Mouse (Mus musculus) left cerebral cortex, adult 2 months (tissue): ENCODE measurements around the gene Plscr3. TPM values are rescaled to one million over a fixed set of nuclear protein-coding genes. Genes with fewer than 3 reads are reported as not detected.

ENCODE experiments used
- DNase-seq, 2 experiments: peaks; one replicate each; pipeline ENCODE4 v3.0.0; 2021 to 2022; ENCODE audit warnings: low spot score in 2 of 2, mixed read lengths in 1 of 2; ENCODE audit errors: extremely low spot score in 1 of 2
- H3K27ac ChIP-seq: fragments of 200-600 bp; 2 replicates; pipeline ENCODE4 v1.8.1; 2022
- H3K4me3 ChIP-seq: fragments of 200-600 bp; 2 replicates; pipeline ENCODE4 v1.8.1; 2022
- CTCF ChIP-seq: fragments of 200-600 bp; IDR thresholded peaks from 2 replicates; pipeline ENCODE4 v1.8.1; 2022; ENCODE audit warnings: antibody characterized with exemption, mild to moderate bottlenecking, moderate library complexity
- intact Hi-C: fragments of 180-260 bp; cut with DNase I; formaldehyde crosslinking; loops from one replicate; pipeline ENCODE4 v1.15.1; 2025
- total RNA-seq, 2 experiments: library from RNA; stranded (reverse); gene quantifications; 2 replicates each; pipeline ENCODE4 v1.2.3; 2021

Gene Plscr3
- total RNA-seq, 2 experiments from 2014 or later: 19.5 to 22.5 TPM

- H3K4me3 ChIP-seq: no peak overlapping the region
- intact Hi-C loops: no loop called here
- no peak overlapping the region for H3K27ac ChIP-seq
- no peak for DNase-seq
- no peak for TF ChIP-seq CTCF
Measured at GRCm38 (mm10) chr11:69872451-69872850, 26.3 kb downstream of the Plscr3 start.

- no peak overlapping the region for H3K4me3 ChIP-seq
- intact Hi-C loops: loop anchor here (2.0 to 5.0 kb wide), 4 partner anchors 39 to 193 kb away; partner anchors contain the start of genes Fgf11, Nlgn2, Polr2a and Senp3
- DNase-seq: no peak
- peak overlapping the region; percentile 24; the same call in 1 of the 2 replicates for H3K27ac ChIP-seq
- TF ChIP-seq CTCF: no peak
Measured at GRCm38 (mm10) chr11:69876186-69876585, 30.0 kb downstream of the Plscr3 start.

- intact Hi-C loops: loop anchor here (2.0 to 5.0 kb wide), 4 partner anchors 40 to 194 kb away; partner anchors contain the start of genes Fgf11, Nlgn2, Polr2a and Senp3
- peak; percentile 82 for TF ChIP-seq CTCF
- Histone ChIP-seq H3K4me3 (no peak overlapping the region), H3K27ac (no peak overlapping the region; the same call in 1 of the 2 replicates)
- DNase-seq: peak; percentile 69 to 77
Measured at GRCm38 (mm10) chr11:69876867-69877266, 30.7 kb downstream of the Plscr3 start.

- intact Hi-C loops: loop anchor here (2.0 to 5.0 kb wide), 4 partner anchors 41 to 195 kb away; partner anchors contain the start of genes Fgf11, Nlgn2, Polr2a and Senp3
- TF ChIP-seq CTCF: no peak
- H3K4me3 ChIP-seq: no peak within 1 kb of the TSS
- no peak within 1 kb of the TSS for H3K27ac ChIP-seq
- DNase-seq: no peak
Measured at GRCm38 (mm10) chr11:69877878-69878277, 31.7 kb downstream of the Plscr3 start, which contains the start of gene Tmem95. Tmem95 (minus strand) TSS chr11:69878018.

- no peak for TF ChIP-seq CTCF
- Histone ChIP-seq H3K4me3 (no peak overlapping the region), H3K27ac (no peak overlapping the region)
- intact Hi-C loops: loop anchor here (5.0 kb wide), 2 partner anchors 76 to 121 kb away; partner anchors contain the start of genes Fgf11 and Polr2a
- DNase-seq: no peak
Measured at GRCm38 (mm10) chr11:69878399-69878798, 32.2 kb downstream of the Plscr3 start.

- H3K27ac ChIP-seq: no peak overlapping the region
- no peak overlapping the region for H3K4me3 ChIP-seq
- intact Hi-C loops: loop anchor here (5.0 kb wide), 2 partner anchors 77 to 122 kb away; partner anchors contain the start of genes Fgf11 and Polr2a
- no peak for TF ChIP-seq CTCF
- no peak for DNase-seq
Measured at GRCm38 (mm10) chr11:69878952-69879351, 32.8 kb downstream of the Plscr3 start.

- Histone ChIP-seq H3K27ac (no peak overlapping the region), H3K4me3 (peak overlapping the region; percentile 53)
- TF ChIP-seq CTCF: no peak
- no peak for DNase-seq
- intact Hi-C loops: loop anchor here (2.0 to 5.0 kb wide), 3 partner anchors 21 to 122 kb away; partner anchors contain the start of genes 2810408A11Rik, Fgf11, Neurl4 and Polr2a
Measured at GRCm38 (mm10) chr11:69879711-69880110, 33.5 kb downstream of the Plscr3 start.

GRCm38 (mm10) chr11:69880506-69880852 is 34.3 kb downstream of the Plscr3 start:
- peak overlapping the region; percentile 78 for H3K27ac ChIP-seq
- H3K4me3 ChIP-seq: peak overlapping the region; percentile 53
- peak; percentile 72 for TF ChIP-seq CTCF
- DNase-seq: peak in 1 of 2 experiments; percentile 28
- intact Hi-C loops: loop anchor here (2.0 kb wide), 1 partner anchor 20 kb away; the partner anchor contains the start of genes 2810408A11Rik and Neurl4

- DNase-seq: peak; percentile 72 to 73
- Histone ChIP-seq H3K27ac (peak within 1 kb of the TSS; percentile 78), H3K4me3 (peak within 1 kb of the TSS; percentile 53)
- peak; percentile 33 for TF ChIP-seq CTCF
- intact Hi-C loops: loop anchor here (2.0 kb wide), 1 partner anchor 20 kb away; the partner anchor contains the start of genes 2810408A11Rik and Neurl4
Measured at GRCm38 (mm10) chr11:69880853-69881603, 34.9 kb downstream of the Plscr3 start, which contains the start of gene Kctd11. Kctd11 (minus strand) TSS chr11:69881406.

GRCm38 (mm10) chr11:69881787-69882670 is 35.9 kb downstream of the Plscr3 start:
- Histone ChIP-seq H3K27ac (peak overlapping the region; percentile 78), H3K4me3 (peak overlapping the region; percentile 53)
- intact Hi-C loops: loop anchor here (2.0 kb wide), 1 partner anchor 19 kb away; the partner anchor contains the start of genes 2810408A11Rik and Neurl4
- no peak for DNase-seq
- no peak for TF ChIP-seq CTCF

- peak; percentile 51 for TF ChIP-seq CTCF
- no peak overlapping the region for H3K4me3 ChIP-seq
- no peak overlapping the region for H3K27ac ChIP-seq
- intact Hi-C loops: no loop called here
- no peak for DNase-seq
Measured at GRCm38 (mm10) chr11:69883066-69883465, 36.9 kb downstream of the Plscr3 start.
